Mouse (Mus musculus) forebrain, embryonic 10.5 days (tissue): ENCODE data around the gene Wasf1. TPM values are rescaled to one million over a fixed set of nuclear protein-coding genes. Genes with fewer than 3 reads are reported as not detected.
A peak's percentile ranks its signal among the peaks of the same experiment; 100 is the strongest.

ENCODE experiments used
- DNase-seq: peaks from one replicate; pipeline ENCODE4 v3.0.0-alpha.2; 2017; ENCODE audit warnings: low spot score; ENCODE audit errors: extremely low spot score
- H3K27ac ChIP-seq: fragments of 300-500 bp; sonication (generic); 2 replicates; pipeline ENCODE4 v1.5.1; 2016; ENCODE audit warnings: mild to moderate bottlenecking
- H3K27me3 ChIP-seq: fragments of 300-500 bp; sonication (generic); 2 replicates; pipeline ENCODE4 v1.6.1; 2016; ENCODE audit warnings: mild to moderate bottlenecking; ENCODE audit not compliant: poor library complexity, severe bottlenecking
- H3K36me3 ChIP-seq: fragments of 300-500 bp; sonication (generic); replicated peaks from 2 replicates; pipeline ENCODE4 v1.6.1; 2016; ENCODE audit warnings: mild to moderate bottlenecking, moderate library complexity
- H3K4me1 ChIP-seq: fragments of 300-500 bp; sonication (generic); 2 replicates; pipeline ENCODE4 v1.6.1; 2016
- H3K4me3 ChIP-seq: fragments of 300-500 bp; sonication (generic); 2 replicates; pipeline ENCODE4 v1.5.1; 2016; ENCODE audit warnings: mild to moderate bottlenecking, moderate library complexity
- H3K9me3 ChIP-seq: fragments of 300-500 bp; sonication (generic); 2 replicates; pipeline ENCODE4 v1.6.1; 2016; ENCODE audit warnings: mild to moderate bottlenecking, moderate library complexity
- WGBS: fragments of 180-500 bp; shearing (Covaris S2); methylation state at CpG from one replicate; pipeline ENCODE4 v1.1.7; 2016; 5-methylcytosine and 5-hydroxymethylcytosine counted together
- polyA plus RNA-seq: library from polyadenylated mRNA; unstranded; fragments of >200 nt; fragmentation: Nextera tagmentation; extraction: Ambion mirVana; gene quantifications from 2 replicates; pipeline ENCODE4 v1.2.1, GENCODE M21; 2016

Wasf1 gene
- 43.8 and 49.1 TPM in 2 replicates for polyA plus RNA-seq

DNA sequence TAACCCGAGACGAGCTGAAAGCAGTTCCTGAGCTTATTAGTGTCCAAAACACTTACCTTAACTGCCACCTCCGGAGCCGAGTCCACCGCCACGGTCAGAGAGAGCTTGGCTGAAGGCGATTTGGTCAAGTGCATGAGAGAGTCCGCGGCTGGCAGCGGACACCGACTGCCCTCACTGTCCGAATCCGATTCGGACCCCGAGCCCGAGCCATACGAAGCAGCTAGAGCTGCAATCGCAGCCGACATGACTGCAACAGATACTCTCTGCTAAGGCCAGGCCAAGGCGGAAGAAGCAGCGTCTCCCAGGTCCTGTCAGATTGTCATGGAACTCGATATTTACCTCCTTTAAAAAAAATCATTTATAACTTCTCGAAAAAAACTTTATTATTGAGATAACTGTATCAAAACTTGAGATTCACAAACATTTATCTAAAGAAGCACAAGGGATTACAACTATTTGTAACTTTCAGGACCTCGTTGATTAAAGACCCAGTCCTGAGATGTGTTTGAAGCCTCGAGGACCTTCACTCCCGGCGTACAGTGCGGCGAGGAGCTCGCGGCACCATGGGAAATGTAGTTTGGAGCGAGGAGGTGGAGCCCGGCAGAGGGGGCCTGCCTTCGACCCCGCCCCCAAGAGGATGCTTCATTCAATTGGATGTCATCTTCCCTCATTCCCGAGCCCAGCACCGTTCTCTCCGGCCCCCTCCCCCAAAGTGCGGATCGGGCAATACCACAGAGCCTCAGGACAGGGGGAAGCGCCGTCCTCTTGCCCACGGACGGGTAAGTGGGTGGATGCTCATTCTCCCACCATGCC lies at the start of gene Wasf1, which contains the start of gene Cdc40:
Wasf1 (plus strand) TSS at position 645 of the 813 bp plus-strand sequence.
Cdc40 (minus strand) TSS at position 481 of the 813 bp plus-strand sequence.
- Histone ChIP-seq H3K36me3 (peaks cover 11% of the 10 kb centered on the region; the same call in 1 of the 2 replicates), H3K4me3 (peak within 1 kb of the TSS; percentile 91), H3K9me3 (no peaks in the 10 kb centered on the region), H3K27me3 (no peaks in the 10 kb centered on the region), H3K27ac (peak within 1 kb of the TSS; percentile 99), H3K4me1 (peaks cover 26% of the 10 kb centered on the region)
- 1% methylated on average over 44 of the region's 44 CpGs for WGBS
- peak; percentile 95 for DNase-seq

DNA sequence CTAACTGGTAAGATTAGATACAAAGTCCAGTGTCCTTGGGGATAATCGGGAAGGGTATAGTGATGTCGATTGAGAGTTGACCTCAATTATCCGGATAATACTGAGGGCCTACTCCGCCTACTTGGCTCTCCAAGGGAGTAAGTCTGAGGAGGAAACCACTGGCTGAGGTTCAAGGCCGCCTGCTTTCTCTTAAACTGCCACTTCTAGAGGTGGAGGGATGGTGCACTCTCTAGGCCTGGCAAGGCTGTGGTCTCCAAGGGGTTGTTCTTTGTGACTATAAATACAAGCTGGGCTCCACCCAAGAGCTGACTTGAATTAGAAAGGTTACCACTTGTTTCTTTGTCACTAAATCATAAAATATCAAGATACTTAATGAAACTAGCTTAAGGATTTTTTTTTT lies 43.2 kb upstream of the Wasf1 start:
- no peaks in the 10 kb centered on the region for H3K27me3 ChIP-seq
- H3K4me3 ChIP-seq: no peak overlapping the region
- H3K4me1 ChIP-seq: 0 out of 2 replicates have a peak, but pooled peaks cover 4% of the 10 kb centered on the region
- H3K27ac ChIP-seq: no peak overlapping the region
- DNase-seq: no peak
- WGBS: 87% methylated on average over 5 of the region's 5 CpGs
- H3K36me3 ChIP-seq: peaks cover 71% of the 10 kb centered on the region
- H3K9me3 ChIP-seq: no peaks in the 10 kb centered on the region

DNA sequence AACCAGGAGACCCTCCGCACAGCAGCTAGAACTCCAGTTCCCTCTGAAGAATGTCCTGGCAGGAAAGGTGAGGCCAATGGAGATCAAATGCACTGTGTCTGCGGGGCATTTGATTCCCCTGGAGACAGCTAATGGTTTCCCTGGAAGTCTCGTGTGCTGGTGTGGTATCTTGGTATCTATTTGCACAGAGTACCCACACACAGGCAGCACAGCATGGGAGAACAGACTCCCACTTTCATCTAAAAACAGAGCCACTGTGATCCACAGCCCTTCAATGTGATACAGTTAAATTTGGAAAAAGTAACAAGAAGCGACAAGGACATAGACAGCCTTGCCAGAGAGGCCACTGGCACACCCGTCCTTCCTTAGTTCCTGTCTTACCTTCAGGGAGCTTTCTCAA lies 39.4 kb upstream of the Wasf1 start:
- DNase-seq: no peak
- Histone ChIP-seq H3K27ac (no peak overlapping the region), H3K4me3 (no peak overlapping the region), H3K9me3 (no peaks in the 10 kb centered on the region), H3K27me3 (no peaks in the 10 kb centered on the region), H3K36me3 (peaks cover 81% of the 10 kb centered on the region), H3K4me1 (0 out of 2 replicates have a peak, but pooled peaks cover 4% of the 10 kb centered on the region)
- WGBS: 84% methylated on average over 5 of the region's 5 CpGs

DNA sequence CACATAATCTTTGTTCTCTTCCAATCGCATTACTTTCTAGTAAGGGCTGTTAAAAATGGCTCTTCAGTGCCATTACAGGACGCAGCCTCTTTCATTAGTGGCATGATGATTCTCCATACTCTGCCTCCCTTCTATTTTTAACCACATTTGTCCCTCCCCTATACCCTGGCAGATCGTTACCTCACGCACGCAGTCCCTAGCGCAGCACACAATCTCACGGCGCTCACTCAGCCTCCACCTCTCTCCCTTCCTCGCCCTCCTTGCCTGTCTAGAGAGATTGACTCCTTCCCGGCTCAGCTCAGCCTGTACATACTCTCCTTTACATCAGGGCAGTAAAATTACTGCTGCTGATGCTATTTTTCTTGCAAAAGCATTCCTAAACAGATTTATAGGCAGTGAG lies 38.7 kb upstream of the Wasf1 start:
- Histone ChIP-seq H3K4me1 (0 out of 2 replicates have a peak, but pooled peaks cover 4% of the 10 kb centered on the region), H3K9me3 (no peaks in the 10 kb centered on the region), H3K27ac (no peak overlapping the region), H3K36me3 (peaks cover 84% of the 10 kb centered on the region), H3K4me3 (no peak overlapping the region), H3K27me3 (no peaks in the 10 kb centered on the region)
- 86% methylated on average over 10 of the region's 10 CpGs for WGBS
- DNase-seq: no peak

DNA sequence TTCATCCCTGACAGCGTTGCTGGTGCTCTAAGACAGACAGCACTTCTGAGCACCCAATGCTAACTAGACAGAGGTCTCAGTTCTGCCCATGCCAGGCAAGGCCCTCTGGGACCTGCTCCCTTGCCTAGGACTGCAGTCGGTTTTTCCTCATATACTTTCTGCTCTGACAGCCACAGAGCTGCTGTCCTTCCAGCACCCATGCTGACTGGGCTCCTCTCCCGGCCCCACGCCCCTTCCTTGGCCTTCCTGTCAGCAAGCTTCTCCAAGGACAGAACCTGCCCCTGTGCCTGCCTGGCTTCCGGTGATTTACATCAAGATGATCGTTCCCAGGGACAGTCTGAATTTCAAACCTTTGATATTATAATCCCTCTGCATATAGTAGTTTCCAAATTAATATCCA lies 37.6 kb upstream of the Wasf1 start:
- 0 out of 2 replicates have a peak, but pooled peaks cover 4% of the 10 kb centered on the region for H3K4me1 ChIP-seq
- WGBS: 89% methylated on average over 6 of the region's 6 CpGs
- H3K9me3 ChIP-seq: no peaks in the 10 kb centered on the region
- H3K27me3 ChIP-seq: no peaks in the 10 kb centered on the region
- no peak overlapping the region for H3K27ac ChIP-seq
- H3K4me3 ChIP-seq: no peak overlapping the region
- DNase-seq: no peak
- peaks cover 80% of the 10 kb centered on the region for H3K36me3 ChIP-seq

DNA sequence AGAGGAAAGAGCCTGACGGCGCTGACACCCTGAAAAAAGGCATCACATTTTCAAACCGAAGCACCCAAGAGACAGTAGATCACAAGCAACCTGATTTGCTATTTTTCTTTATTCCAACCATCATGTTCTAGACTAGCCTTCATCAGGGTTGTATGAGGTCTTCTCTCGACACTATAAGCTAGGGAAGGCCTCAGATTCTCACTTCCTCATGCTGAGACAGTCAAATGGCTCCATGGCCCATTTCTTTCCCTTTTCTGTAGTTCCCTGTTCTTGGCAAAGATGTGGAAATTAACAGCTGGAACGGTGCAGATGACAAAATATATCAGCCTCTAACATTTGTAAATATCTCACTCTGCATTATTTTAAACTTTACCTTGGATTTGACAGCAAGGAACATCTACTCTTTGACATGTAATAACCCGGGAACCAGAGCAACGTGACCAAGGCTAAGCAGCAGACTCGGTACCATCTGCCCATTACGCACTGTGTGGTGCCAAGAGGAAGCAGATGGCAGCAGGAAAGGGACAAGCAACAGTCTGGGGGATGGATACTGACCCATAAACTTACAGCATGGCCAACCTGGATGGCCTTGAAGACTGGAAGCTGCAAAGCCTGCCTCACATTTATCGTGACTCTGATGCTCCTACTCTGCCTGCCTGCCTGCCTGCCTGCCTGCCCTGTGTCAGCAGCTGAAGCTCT lies 36.0 kb upstream of the Wasf1 start:
- Histone ChIP-seq H3K36me3 (peaks cover 64% of the 10 kb centered on the region), H3K27ac (no peak overlapping the region), H3K4me3 (no peak overlapping the region), H3K4me1 (0 out of 2 replicates have a peak, but pooled peaks cover 4% of the 10 kb centered on the region), H3K9me3 (no peaks in the 10 kb centered on the region), H3K27me3 (no peaks in the 10 kb centered on the region)
- 94% methylated on average over 10 of the region's 10 CpGs for WGBS
- DNase-seq: no peak

DNA sequence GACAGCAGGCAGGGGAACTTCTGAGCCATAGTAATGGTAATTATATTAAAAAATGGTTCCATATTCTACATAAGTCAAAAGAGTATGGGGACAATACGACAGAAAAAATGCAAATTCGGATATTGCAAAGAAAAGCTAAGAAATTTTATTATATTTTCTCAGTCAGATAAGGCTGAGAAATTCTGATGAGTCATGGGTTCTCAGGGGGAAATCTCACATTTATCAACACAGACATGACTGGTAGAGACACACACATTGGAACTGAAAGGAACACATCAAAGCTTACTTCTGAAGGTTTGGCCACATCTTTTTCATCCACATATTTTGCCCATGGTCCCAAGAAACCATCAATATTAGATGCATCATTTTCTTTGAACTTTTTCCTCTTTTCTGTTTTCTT lies 32.6 kb upstream of the Wasf1 start:
- H3K9me3 ChIP-seq: no peaks in the 10 kb centered on the region
- WGBS: 90% methylated on average over 2 of the region's 2 CpGs
- H3K27ac ChIP-seq: no peak overlapping the region
- H3K4me3 ChIP-seq: no peak overlapping the region
- no peak for DNase-seq
- H3K4me1 ChIP-seq: no peaks in the 10 kb centered on the region
- peaks cover 37% of the 10 kb centered on the region for H3K36me3 ChIP-seq
- H3K27me3 ChIP-seq: no peaks in the 10 kb centered on the region

DNA sequence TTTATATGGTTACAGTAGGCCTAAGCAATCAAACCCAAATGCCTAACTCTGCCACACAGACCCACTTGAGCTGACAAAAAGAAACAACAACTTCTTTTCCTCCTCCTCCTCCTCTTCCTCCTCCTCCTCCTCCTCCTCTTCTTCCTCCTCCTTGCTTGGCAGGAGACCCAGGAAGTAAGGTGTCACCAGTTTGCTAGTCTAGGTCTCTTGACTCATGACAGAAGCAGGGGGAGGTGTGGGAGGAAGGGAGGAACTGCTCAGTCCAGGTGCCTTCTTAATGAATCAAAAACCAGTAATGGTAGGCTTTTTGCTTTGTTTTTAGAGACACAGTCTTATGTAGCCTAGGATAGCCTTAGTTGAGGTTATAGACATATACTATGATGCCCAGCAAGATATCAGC lies 32.1 kb upstream of the Wasf1 start:
- Histone ChIP-seq H3K4me1 (no peaks in the 10 kb centered on the region), H3K36me3 (peaks cover 33% of the 10 kb centered on the region), H3K4me3 (no peak overlapping the region), H3K27ac (no peak overlapping the region), H3K27me3 (no peaks in the 10 kb centered on the region), H3K9me3 (no peaks in the 10 kb centered on the region)
- DNase-seq: no peak

DNA sequence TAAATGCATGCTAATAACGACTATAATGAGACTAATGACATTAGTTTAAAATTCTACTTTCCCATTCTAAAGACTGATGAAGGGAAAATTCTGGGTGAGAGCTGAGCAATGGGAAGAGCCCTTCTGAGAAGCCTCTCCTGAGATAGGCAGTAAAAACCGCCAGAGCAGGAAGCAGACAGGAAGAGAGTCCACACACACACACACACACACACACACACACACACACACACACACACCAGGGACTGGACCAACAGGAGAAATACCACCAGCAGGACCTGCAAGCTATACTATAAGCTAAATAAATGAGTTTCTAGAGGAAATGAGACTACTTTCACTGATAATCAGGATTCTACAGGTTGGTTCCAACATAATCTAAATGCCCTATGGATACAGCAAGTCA lies 27.7 kb upstream of the Wasf1 start:
- DNase-seq: no peak
- 90% methylated on average over 2 of the region's 2 CpGs for WGBS

DNA sequence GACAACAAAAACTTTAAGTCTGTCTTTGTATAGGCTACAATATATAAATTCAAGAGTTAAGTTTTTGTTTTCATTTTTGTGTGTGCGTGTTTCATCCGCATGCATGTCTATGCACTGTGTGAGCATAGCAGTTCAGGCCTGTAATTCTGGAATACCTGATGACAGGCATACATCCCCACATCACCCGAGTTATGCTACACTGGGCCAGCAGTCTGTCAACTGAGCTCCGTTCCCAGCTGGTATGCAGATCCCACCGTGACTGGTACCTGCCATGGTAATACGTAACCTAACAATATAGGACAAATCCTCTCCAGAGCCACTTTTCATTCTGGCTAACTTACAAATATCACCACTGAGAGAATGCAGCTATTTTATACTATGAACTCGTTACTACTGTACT lies 26.6 kb upstream of the Wasf1 start:
- H3K4me3 ChIP-seq: no peak overlapping the region
- no peaks in the 10 kb centered on the region for H3K9me3 ChIP-seq
- no peaks in the 10 kb centered on the region for H3K27me3 ChIP-seq
- WGBS: 95% methylated on average over 7 of the region's 7 CpGs
- H3K27ac ChIP-seq: no peak overlapping the region
- no peak for DNase-seq
- H3K4me1 ChIP-seq: no peaks in the 10 kb centered on the region
- peaks cover 4% of the 10 kb centered on the region; the same call in 1 of the 2 replicates for H3K36me3 ChIP-seq

More for the DNA sequence above, 27.7 kb upstream of the Wasf1 start:
- no peaks in the 10 kb centered on the region for H3K4me1 ChIP-seq
- H3K27me3 ChIP-seq: no peaks in the 10 kb centered on the region
- no peak overlapping the region for H3K27ac ChIP-seq
- H3K36me3 ChIP-seq: peaks cover 4% of the 10 kb centered on the region; the same call in 1 of the 2 replicates
- H3K4me3 ChIP-seq: no peak overlapping the region
- no peaks in the 10 kb centered on the region for H3K9me3 ChIP-seq

DNA sequence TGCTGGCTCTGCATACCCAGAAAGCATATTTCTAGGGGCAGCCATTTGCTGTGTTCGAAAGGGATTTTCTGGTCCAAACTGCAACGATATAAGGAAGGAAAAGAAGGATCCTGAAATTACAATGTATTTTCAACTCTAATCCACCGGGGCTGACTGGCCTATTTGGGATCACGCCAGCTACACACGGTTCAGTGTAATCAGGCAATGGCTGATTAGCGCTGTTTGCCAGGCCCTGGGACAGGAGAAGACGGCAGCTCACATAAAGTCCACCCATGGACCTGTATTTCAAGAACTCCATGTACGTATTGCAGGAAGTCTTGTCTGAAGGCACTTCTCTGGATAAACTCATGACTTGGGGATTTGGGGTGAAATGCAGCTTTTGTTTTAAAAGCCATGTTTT lies 25.7 kb upstream of the Wasf1 start:
- no peak for DNase-seq
- peaks cover 11% of the 10 kb centered on the region for H3K36me3 ChIP-seq
- H3K4me3 ChIP-seq: no peak overlapping the region
- no peaks in the 10 kb centered on the region for H3K4me1 ChIP-seq
- 88% methylated on average over 8 of the region's 8 CpGs for WGBS
- H3K27ac ChIP-seq: no peak overlapping the region
- H3K9me3 ChIP-seq: no peaks in the 10 kb centered on the region
- H3K27me3 ChIP-seq: no peaks in the 10 kb centered on the region

DNA sequence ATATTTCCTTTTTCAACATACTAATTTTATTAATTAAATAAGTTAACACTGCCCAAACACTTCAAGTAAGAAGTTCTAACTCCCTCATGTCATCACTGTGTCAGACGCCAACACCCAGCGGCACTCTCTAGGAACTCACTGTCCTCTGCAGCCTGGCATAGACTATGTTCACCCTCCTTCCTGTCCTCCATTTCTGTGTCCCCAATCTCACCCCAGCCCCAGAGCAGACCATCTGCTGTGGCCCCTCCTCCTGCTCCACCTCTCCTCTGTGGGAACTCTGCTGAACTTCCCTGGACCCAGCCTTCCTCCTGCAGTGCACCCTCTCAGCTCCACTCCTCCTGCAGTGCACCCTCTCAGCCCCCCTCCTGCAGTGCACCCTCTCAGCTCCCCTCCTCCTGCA lies 15.2 kb upstream of the Wasf1 start:
- peaks cover 35% of the 10 kb centered on the region for H3K36me3 ChIP-seq
- no peak overlapping the region for H3K4me3 ChIP-seq
- no peaks in the 10 kb centered on the region for H3K4me1 ChIP-seq
- no peak for DNase-seq
- 89% methylated on average over 2 of the region's 2 CpGs for WGBS
- H3K27me3 ChIP-seq: no peaks in the 10 kb centered on the region
- H3K27ac ChIP-seq: no peak overlapping the region
- no peaks in the 10 kb centered on the region for H3K9me3 ChIP-seq

DNA sequence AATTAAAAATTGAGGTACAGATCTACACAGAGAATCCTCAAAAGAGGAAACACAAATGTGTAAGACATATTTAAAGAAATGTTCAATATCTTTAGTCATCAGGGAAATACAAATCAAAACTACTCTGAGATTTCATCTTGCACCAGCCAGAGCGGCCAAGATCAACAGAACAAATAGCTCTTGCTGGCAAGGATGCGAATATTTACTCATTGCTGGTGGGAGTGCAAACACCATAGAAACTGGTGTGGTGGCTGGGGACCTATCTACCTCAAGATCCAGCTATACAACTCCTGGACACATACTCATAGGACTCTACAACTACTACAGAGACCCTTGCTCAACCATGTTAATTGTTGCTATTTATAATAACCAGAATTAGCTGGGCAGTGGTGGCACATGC lies 12.0 kb upstream of the Wasf1 start:
- no peaks in the 10 kb centered on the region for H3K27me3 ChIP-seq
- no peak for DNase-seq
- WGBS: 95% methylated on average over 2 of the region's 2 CpGs

More for the DNA sequence above, 12.0 kb upstream of the Wasf1 start:
- Histone ChIP-seq H3K36me3 (peaks cover 14% of the 10 kb centered on the region), H3K9me3 (no peaks in the 10 kb centered on the region), H3K4me1 (no peaks in the 10 kb centered on the region), H3K4me3 (no peak overlapping the region), H3K27ac (no peak overlapping the region)
